Mouse (Mus musculus) embryonic facial prominence, embryonic 10.5 days (tissue): ENCODE results near the gene Hoxc9. TPM values are rescaled to one million over a fixed set of nuclear protein-coding genes. Genes with fewer than 3 reads are reported as not detected.

Source experiments
- DNase-seq: peaks from one replicate; pipeline ENCODE4 v3.0.0-alpha.2; 2017; ENCODE audit warnings: low spot score
- H3K27ac ChIP-seq: fragments of 300-500 bp; sonication (generic); replicated peaks from 2 replicates; pipeline ENCODE4 v1.5.1; 2016; ENCODE audit warnings: mild to moderate bottlenecking
- H3K27me3 ChIP-seq: fragments of 300-500 bp; sonication (generic); replicated peaks from 2 replicates; pipeline ENCODE4 v1.6.1; 2016; ENCODE audit warnings: low read depth, mild to moderate bottlenecking; ENCODE audit not compliant: poor library complexity, severe bottlenecking
- H3K36me3 ChIP-seq: fragments of 300-500 bp; sonication (generic); replicated peaks from 2 replicates; pipeline ENCODE4 v1.6.1; 2016; ENCODE audit warnings: mild to moderate bottlenecking, moderate library complexity
- H3K4me1 ChIP-seq: fragments of 300-500 bp; sonication (generic); 2 replicates; pipeline ENCODE4 v1.6.1; 2016
- H3K4me3 ChIP-seq: fragments of 300-500 bp; sonication (generic); 2 replicates; pipeline ENCODE4 v1.5.1; 2016; ENCODE audit warnings: mild to moderate bottlenecking, moderate library complexity
- H3K9me3 ChIP-seq: fragments of 300-500 bp; sonication (generic); 2 replicates; pipeline ENCODE4 v1.6.1; 2016; ENCODE audit warnings: mild to moderate bottlenecking
- WGBS: fragments of 180-500 bp; shearing (Covaris S2); methylation state at CpG from one replicate; pipeline ENCODE4 v1.1.7; 2016; 5-methylcytosine and 5-hydroxymethylcytosine counted together
- polyA plus RNA-seq: library from polyadenylated mRNA; unstranded; fragments of >200 nt; fragmentation: Nextera tagmentation; extraction: Ambion mirVana; gene quantifications from 2 replicates; pipeline ENCODE4 v1.2.1, GENCODE M21; 2016

The Hoxc9 gene
- polyA plus RNA-seq: not detected in 2 replicates

DNA sequence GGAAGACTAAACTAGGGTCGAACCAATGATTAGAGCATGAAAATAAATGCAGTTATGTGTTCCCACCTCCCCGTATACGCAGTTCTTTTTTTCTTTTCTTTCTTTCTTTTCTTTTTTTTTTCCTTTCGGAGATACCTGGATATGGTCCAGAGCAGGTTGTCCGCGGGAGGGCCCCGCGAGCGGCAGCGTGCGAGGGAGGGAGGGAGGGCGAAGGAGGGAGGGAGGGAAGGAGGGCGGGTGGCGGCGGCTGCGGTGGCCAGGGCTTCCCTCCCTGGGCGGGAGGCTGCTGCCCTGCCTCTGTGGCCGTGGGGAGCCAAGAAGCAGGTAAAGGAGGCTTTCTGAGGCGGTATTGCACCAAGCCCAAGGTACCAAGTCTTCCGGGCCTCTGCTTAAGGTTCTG is at the start of gene Hoxc9:
TSS of gene Hoxc9 (plus strand) at position 269 of the 400 bp plus-strand sequence.
- no peak within 1 kb of the TSS for H3K27ac ChIP-seq
- WGBS: under 1% methylated on average over 20 of the region's 20 CpGs
- H3K4me3 ChIP-seq: no peak within 1 kb of the TSS
- H3K36me3 ChIP-seq: no peaks in the 10 kb centered on the region
- no peak for DNase-seq
- no peaks in the 10 kb centered on the region for H3K4me1 ChIP-seq
- H3K9me3 ChIP-seq: no peaks in the 10 kb centered on the region
- H3K27me3 ChIP-seq: peaks cover 100% of the 10 kb centered on the region

DNA sequence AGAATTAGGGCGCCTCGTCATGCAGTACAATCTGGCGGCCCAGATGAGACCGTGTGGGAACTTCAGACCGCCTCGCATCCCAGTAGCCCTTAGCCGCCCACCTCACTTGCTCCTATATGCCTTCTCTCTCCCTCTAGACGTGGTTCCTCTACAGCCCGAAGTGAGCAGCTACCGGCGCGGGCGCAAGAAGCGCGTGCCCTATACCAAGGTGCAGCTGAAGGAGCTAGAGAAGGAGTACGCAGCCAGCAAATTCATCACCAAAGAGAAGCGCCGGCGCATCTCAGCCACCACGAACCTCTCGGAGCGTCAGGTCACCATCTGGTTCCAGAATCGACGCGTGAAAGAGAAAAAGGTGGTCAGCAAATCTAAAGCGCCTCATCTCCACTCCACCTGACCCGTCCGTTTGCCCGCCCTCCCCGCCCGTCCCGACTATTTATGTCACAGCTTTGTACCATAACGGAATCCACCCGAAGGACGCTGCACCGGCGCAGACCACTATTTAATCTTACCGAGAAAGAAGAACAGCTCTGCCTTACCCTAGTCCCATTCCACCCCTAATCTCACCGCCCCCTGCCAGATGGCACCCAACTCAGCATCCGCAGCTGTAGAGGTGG is 49.1 kb upstream of the Hoxc9 start:
- H3K27ac ChIP-seq: no peak overlapping the region
- H3K4me3 ChIP-seq: no peak overlapping the region
- peak; percentile 48 for DNase-seq
- no peaks in the 10 kb centered on the region for H3K4me1 ChIP-seq
- WGBS: 1% methylated on average over 40 of the region's 40 CpGs
- H3K9me3 ChIP-seq: no peaks in the 10 kb centered on the region
- no peaks in the 10 kb centered on the region for H3K36me3 ChIP-seq
- peaks cover 100% of the 10 kb centered on the region for H3K27me3 ChIP-seq

DNA sequence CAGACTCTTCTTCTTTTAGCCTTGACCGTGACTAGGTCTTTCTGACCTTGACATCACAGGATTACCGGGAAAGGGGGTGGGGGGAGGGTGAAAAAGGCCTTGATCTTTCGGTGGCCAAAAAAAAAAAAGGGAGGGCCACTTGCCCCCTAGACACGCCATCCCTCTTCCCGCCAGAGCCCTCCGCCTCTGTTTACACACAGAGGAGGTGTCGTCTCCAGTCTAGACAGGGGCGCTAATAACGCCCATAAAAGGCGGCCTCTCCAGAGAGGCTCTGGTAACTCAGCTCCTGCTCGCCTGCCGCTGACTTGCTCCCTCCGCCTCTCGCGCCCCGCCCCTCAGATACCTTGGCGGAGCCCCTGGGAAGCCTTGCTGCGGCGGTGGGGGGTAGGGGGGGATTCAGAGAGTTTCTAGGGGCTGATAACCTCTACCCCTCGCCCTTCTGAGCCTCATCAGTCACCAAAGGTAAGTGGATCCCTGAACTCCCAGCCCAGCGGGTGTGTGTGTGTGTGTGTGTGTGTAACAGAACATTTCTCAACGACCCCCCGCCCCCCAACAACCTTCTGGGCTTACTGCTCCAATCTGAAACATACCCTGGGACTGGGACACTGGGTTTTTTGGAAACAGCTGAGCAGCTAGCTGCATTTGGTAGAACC is 44.4 kb upstream of the Hoxc9 start:
- H3K4me3 ChIP-seq: no peak overlapping the region
- no peak for DNase-seq

DNA sequence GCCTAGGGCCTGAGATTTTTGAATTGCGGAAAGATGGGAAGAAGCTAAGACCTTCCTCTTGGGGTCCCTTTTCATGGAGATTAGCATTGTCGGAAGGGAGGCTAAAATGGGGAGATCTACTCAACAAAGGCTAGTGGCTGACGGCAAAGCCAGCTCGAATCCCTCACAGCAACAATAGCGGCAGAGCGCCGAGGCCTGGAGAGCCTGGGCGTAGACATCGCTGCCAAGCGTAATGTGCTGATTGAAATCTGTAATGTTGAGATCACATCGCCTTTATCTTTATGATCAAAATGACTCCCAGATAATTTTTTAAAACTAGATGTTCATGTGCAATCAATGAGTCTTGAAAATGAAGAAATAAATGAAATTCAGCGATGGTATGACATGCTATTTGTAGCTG is 41.8 kb upstream of the Hoxc9 start:
- Histone ChIP-seq H3K27ac (no peak overlapping the region), H3K27me3 (peaks cover 100% of the 10 kb centered on the region), H3K4me1 (no peaks in the 10 kb centered on the region; the same call in 1 of the 2 replicates), H3K4me3 (no peak overlapping the region), H3K9me3 (no peaks in the 10 kb centered on the region), H3K36me3 (no peaks in the 10 kb centered on the region)
- WGBS: under 1% methylated on average over 12 of the region's 12 CpGs
- no peak for DNase-seq

More for the DNA sequence above, 44.4 kb upstream of the Hoxc9 start:
- H3K9me3 ChIP-seq: no peaks in the 10 kb centered on the region
- H3K27me3 ChIP-seq: peaks cover 100% of the 10 kb centered on the region
- under 1% methylated on average over 23 of the region's 23 CpGs for WGBS
- no peaks in the 10 kb centered on the region for H3K4me1 ChIP-seq
- H3K27ac ChIP-seq: no peak overlapping the region
- no peaks in the 10 kb centered on the region for H3K36me3 ChIP-seq

DNA sequence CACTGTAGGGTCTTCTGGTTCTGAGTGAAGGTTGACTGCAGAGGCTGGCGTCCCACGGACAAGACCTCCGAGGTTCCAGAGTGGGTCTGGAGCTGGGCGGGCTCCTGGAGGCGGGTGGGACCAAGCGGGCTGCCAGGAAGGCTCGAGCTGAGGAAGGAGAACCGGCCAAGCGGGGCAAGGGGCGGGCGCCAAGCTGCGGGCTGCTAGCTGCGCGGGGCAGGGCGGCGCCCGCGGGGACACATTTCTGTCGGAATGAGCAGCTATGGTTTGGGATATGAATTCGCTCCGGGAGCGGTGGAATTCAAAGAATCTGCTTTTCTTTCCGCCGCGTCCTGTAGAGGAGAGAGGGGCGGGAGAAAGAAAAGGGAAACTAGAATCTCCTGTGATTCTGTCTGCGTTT is 41.3 kb upstream of the Hoxc9 start:
- Histone ChIP-seq H3K27me3 (peaks cover 100% of the 10 kb centered on the region), H3K36me3 (no peaks in the 10 kb centered on the region), H3K4me1 (no peaks in the 10 kb centered on the region; the same call in 1 of the 2 replicates), H3K27ac (no peak overlapping the region), H3K9me3 (no peaks in the 10 kb centered on the region), H3K4me3 (no peak overlapping the region)
- WGBS: under 1% methylated on average over 27 of the region's 27 CpGs
- peak; percentile 68 for DNase-seq

DNA sequence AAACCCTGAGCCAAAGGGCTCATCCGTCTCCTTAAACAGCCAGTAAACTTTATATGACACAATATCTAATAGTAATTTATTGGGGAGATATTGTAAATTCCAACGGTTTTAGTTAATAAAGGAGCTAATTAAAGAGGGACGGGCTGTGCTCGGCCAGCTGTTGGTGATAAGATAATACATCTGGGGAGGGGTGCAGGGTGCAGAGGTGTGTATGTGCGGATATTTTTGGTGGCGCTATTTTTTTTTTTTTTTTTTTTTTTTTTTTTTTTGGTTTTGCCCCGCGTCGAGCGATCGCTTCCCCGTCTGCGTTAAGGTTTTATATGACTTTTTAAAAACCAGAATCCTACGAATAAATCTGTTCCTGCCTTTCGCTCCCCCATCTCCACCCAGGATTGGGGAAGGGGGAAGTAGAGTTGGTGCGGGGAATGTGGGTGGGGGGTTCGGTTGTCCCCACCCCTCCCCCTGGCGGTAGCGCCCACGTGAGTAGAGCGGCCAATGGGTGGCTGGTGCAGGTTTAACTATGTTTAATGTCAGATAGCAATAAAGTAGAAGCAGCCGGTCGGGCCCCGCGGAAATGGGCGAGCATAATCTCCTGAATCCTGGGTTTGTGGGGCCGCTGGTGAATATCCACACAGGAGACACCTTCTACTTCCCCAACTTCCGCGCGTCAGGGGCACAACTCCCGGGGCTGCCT is 39.8 kb upstream of the Hoxc9 start, which contains the start of gene Hoxc12:
TSS of gene Hoxc12 (plus strand) at position 479 of the 694 bp plus-strand sequence.
- peak; percentile 60 for DNase-seq
- Histone ChIP-seq H3K4me3 (no peak within 1 kb of the TSS), H3K4me1 (no peaks in the 10 kb centered on the region; the same call in 1 of the 2 replicates), H3K27me3 (peaks cover 100% of the 10 kb centered on the region), H3K27ac (no peak within 1 kb of the TSS), H3K9me3 (no peaks in the 10 kb centered on the region), H3K36me3 (no peaks in the 10 kb centered on the region)
- WGBS: 1% methylated on average over 31 of the region's 31 CpGs

DNA sequence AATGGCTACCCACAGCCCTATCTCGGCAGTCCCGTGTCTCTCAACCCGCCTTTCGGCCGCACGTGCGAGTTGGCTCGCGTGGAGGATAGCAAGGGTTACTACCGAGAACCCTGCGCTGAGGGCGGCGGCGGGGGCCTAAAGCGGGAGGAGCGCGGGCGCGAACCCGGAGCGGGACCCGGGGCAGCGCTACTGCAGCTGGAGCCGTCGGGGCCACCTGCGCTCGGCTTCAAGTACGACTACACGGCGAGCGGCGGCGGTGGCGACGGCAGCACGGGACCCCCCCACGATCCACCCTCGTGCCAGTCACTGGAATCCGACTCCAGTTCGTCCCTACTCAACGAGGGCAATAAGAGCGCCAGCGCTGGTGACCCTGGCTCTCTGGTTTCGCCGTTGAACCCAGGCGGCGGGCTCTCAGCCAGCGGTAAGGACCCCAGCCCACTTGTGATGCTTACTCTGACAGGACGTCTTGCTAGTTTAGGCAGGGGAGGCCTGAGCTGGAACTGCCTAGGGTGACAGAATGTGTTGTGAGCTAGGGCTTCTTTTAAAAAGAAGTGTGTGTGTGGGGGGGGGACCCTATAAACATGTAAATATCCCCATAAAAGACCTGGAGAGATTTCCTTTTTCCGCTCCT is 39.1 kb upstream of the Hoxc9 start:
- H3K9me3 ChIP-seq: no peaks in the 10 kb centered on the region
- DNase-seq: peak; percentile 58
- WGBS: under 1% methylated on average over 50 of the region's 50 CpGs
- H3K4me1 ChIP-seq: no peaks in the 10 kb centered on the region; the same call in 1 of the 2 replicates
- peaks cover 100% of the 10 kb centered on the region for H3K27me3 ChIP-seq
- no peak overlapping the region for H3K4me3 ChIP-seq
- H3K27ac ChIP-seq: no peak overlapping the region
- no peaks in the 10 kb centered on the region for H3K36me3 ChIP-seq

GRCm38 (mm10) chr15:102939256-102940155 is 36.7 kb upstream of the Hoxc9 start:
- Histone ChIP-seq H3K27me3 (peaks cover 100% of the 10 kb centered on the region), H3K4me3 (no peak overlapping the region), H3K27ac (no peak overlapping the region), H3K36me3 (no peaks in the 10 kb centered on the region), H3K9me3 (no peaks in the 10 kb centered on the region), H3K4me1 (peaks cover 4% of the 10 kb centered on the region; the same call in 1 of the 2 replicates)
- no peak for DNase-seq
- under 1% methylated on average over 34 of the region's 34 CpGs for WGBS

- Histone ChIP-seq H3K27me3 (peaks cover 100% of the 10 kb centered on the region), H3K27ac (no peak overlapping the region), H3K36me3 (no peaks in the 10 kb centered on the region), H3K4me1 (peaks cover 4% of the 10 kb centered on the region; the same call in 1 of the 2 replicates), H3K9me3 (no peaks in the 10 kb centered on the region), H3K4me3 (peak overlapping the region; percentile 31; the same call in 1 of the 2 replicates)
- DNase-seq: peak; percentile 53
- WGBS: under 1% methylated on average over 52 of the region's 53 CpGs
Observed at GRCm38 (mm10) chr15:102942739-102943467, 33.3 kb upstream of the Hoxc9 start.

DNA sequence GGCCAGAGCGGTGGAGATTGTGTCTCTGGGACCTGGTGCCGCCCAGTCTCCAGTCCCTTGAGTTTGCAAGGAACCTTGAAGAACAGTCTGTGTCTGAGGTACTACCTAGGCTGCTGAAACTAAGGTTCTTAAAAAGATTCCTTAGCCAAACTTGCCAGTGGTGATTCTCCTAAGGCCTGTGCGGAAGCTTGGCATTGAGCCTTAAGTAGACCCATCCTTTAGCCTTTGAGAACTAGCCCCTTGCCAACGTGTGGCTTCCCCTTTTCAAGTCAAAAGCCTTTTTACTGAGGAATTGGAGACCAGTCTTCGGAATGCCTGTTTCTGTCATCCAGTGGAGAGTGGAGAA is 32.8 kb upstream of the Hoxc9 start:
- H3K27ac ChIP-seq: no peak overlapping the region
- no peaks in the 10 kb centered on the region for H3K9me3 ChIP-seq
- peak; percentile 65 for DNase-seq
- 2% methylated on average over 5 of the region's 5 CpGs for WGBS
- H3K36me3 ChIP-seq: no peaks in the 10 kb centered on the region
- peaks cover 100% of the 10 kb centered on the region for H3K27me3 ChIP-seq
- H3K4me3 ChIP-seq: no peak overlapping the region
- peaks cover 4% of the 10 kb centered on the region; the same call in 1 of the 2 replicates for H3K4me1 ChIP-seq
